Mouse (Mus musculus) ES-E14 (cell line): ENCODE results near the gene Cdk5rap3. TPM values are rescaled to one million over a fixed set of nuclear protein-coding genes. Genes with fewer than 3 reads are reported as not detected.
A peak's percentile ranks its signal among the peaks of the same experiment; 100 is the strongest.

Source experiments
- DNase-seq: peaks from one replicate; pipeline ENCODE4 v3.0.0-alpha.2; 2013; ENCODE audit warnings: low read depth, low spot score
- H3K27ac ChIP-seq: 2 replicates; pipeline ENCODE4 v1.5.1; 2012; ENCODE audit warnings: low read depth, mild to moderate bottlenecking, low read length, moderate library complexity, mixed read lengths; ENCODE audit not compliant: poor library complexity, insufficient read depth, severe bottlenecking
- H3K36me3 ChIP-seq: 2 replicates; pipeline ENCODE4 v1.6.1; 2012; ENCODE audit warnings: mild to moderate bottlenecking, low read length, moderate library complexity, mixed read lengths; ENCODE audit not compliant: control insufficient read depth, poor library complexity, insufficient read depth, severe bottlenecking
- H3K4me1 ChIP-seq, 2 experiments: fragments of 150-350 bp in 1 of 2; sonication (generic) in 1 of 2; 2 replicates each; pipeline ENCODE4 v1.6.1; 2012; ENCODE audit warnings: low read length in 2 of 2, mild to moderate bottlenecking in 1 of 2, mixed read lengths in 1 of 2; ENCODE audit not compliant: control insufficient read depth in 2 of 2, insufficient read depth in 2 of 2, poor library complexity in 1 of 2
- H3K4me3 ChIP-seq, 2 experiments: fragments of 150-350 bp in 1 of 2; sonication (generic) in 1 of 2; 2 replicates each; pipeline ENCODE4 v1.5.1; 2012; ENCODE audit warnings: low read length in 2 of 2, low read depth in 1 of 2, mild to moderate bottlenecking in 1 of 2, mixed read lengths in 1 of 2; ENCODE audit not compliant: insufficient read depth in 1 of 2, poor library complexity in 1 of 2, severe bottlenecking in 1 of 2
- H3K9ac ChIP-seq: 2 replicates; pipeline ENCODE4 v1.6.1; 2012; ENCODE audit warnings: low read depth, mild to moderate bottlenecking, low read length, mixed read lengths; ENCODE audit not compliant: poor library complexity, insufficient read depth, severe bottlenecking
- H3K9me3 ChIP-seq: fragments of 150-350 bp; sonication (generic); 2 replicates; pipeline ENCODE4 v1.6.1; 2012; ENCODE audit warnings: low read depth, mild to moderate bottlenecking, low read length; ENCODE audit not compliant: control insufficient read depth, insufficient read depth
- CHD2 ChIP-seq: IDR thresholded peaks from 2 replicates; pipeline ENCODE4 v1.6.1; 2014; ENCODE audit warnings: mild to moderate bottlenecking, low read depth, low read length, inconsistent platforms
- HCFC1 ChIP-seq: IDR thresholded peaks from 2 replicates; pipeline ENCODE4 v1.6.1; 2012; ENCODE audit warnings: low read length, inconsistent platforms, borderline replicate concordance; ENCODE audit not compliant: insufficient read depth
- MAFK ChIP-seq: IDR thresholded peaks from 2 replicates; pipeline ENCODE4 v1.6.1; 2014; ENCODE audit warnings: mild to moderate bottlenecking, low read depth, low read length, inconsistent platforms; ENCODE audit not compliant: insufficient read depth
- ZC3H11A ChIP-seq: IDR thresholded peaks from 2 replicates; pipeline ENCODE4 v1.6.1; 2012; ENCODE audit warnings: low read depth, mild to moderate bottlenecking, inconsistent platforms, low read length, borderline replicate concordance
- ZNF384 ChIP-seq: IDR thresholded peaks from 2 replicates; pipeline ENCODE4 v1.6.1; 2012; ENCODE audit warnings: low read depth, low read length, inconsistent platforms
- in situ Hi-C, 2 experiments: fragments of 600-800 bp; cut with MboI; formaldehyde crosslinking; loops; one replicate each; pipeline ENCODE4 v1.15.1; 2025; ENCODE audit warnings: low sequenced_read_pairs in 2 of 2, inconsistent platforms in 1 of 2; ENCODE audit not compliant: unreplicated experiment in 2 of 2
- total RNA-seq: library from RNA; depleted of rRNA; stranded (reverse); fragments of 300-350 nt; gene quantifications from 2 replicates; pipeline ENCODE4 v1.2.3, GENCODE M21; 2012

The Cdk5rap3 gene
- total RNA-seq, 1 experiment, result 87.5 TPM

GRCm38 (mm10) chr11:96861878-96862289, 54.4 kb downstream of the Cdk5rap3 start:
- Histone ChIP-seq H3K4me3 (peak overlapping the region; percentile 62 to 70), H3K9me3 (no peaks in the 10 kb centered on the region), H3K36me3 (no peaks in the 10 kb centered on the region), H3K9ac (peak overlapping the region; percentile 54), H3K4me1 (peaks cover 0 to 10% of the 10 kb centered on the region in 2 experiments; a peak in 1 of 4 replicates), H3K27ac (no peak overlapping the region)
- in situ Hi-C loops, result loop anchor here (25.0 kb wide), 2 partner anchors 300 to 575 kb away; partner anchors contain the start of genes Hoxb6 (in 1 of the 2), Hoxb7 (in 1 of the 2) and Hoxb8 (in 1 of the 2)
- TF ChIP-seq MAFK, result no peak
- TF ChIP-seq HCFC1, result peak; percentile 43; the same call in 1 of the 2 replicates
- peak; percentile 21; the same call in 1 of the 2 replicates for TF ChIP-seq ZNF384
- no peak for TF ChIP-seq CHD2
- peak; percentile 79; the same call in 1 of the 2 replicates for TF ChIP-seq ZC3H11A
- peak; percentile 89 for DNase-seq

DNA sequence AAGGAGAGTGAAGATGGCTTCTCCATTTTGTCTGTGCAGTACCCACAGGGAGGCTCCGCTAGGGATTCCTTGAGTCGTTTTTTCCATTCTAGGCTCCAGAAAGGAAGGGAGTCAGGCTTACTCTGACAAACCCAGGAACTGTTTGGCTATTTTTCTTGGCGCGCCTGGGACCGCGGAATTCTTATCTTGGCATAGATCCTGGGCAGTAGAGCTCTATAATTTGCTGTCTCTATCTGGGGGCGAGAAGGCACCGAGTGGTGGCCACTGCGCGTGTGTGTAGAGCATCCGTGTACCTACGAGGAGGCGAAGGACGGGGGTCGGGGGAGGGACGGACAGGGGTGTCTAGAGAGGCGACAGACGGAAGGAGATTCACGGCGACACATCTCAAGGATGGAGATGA, 54.9 kb downstream of the Cdk5rap3 start:
- peak overlapping the region; percentile 62 to 70 for H3K4me3 ChIP-seq
- H3K4me1 ChIP-seq, result peaks cover 0 to 10% of the 10 kb centered on the region in 2 experiments; a peak in 1 of 4 replicates
- in situ Hi-C loops, result loop anchor here (25.0 kb wide), 2 partner anchors 299 to 574 kb away; partner anchors contain the start of genes Hoxb6 (in 1 of the 2), Hoxb7 (in 1 of the 2) and Hoxb8 (in 1 of the 2)
- H3K9me3 ChIP-seq, result no peaks in the 10 kb centered on the region
- TF ChIP-seq MAFK (no peak), ZNF384 (no peak), HCFC1 (no peak), CHD2 (no peak), ZC3H11A (no peak)
- H3K27ac ChIP-seq, result no peak overlapping the region
- no peak for DNase-seq
- H3K9ac ChIP-seq, result peak overlapping the region; percentile 54
- H3K36me3 ChIP-seq, result no peaks in the 10 kb centered on the region

DNA sequence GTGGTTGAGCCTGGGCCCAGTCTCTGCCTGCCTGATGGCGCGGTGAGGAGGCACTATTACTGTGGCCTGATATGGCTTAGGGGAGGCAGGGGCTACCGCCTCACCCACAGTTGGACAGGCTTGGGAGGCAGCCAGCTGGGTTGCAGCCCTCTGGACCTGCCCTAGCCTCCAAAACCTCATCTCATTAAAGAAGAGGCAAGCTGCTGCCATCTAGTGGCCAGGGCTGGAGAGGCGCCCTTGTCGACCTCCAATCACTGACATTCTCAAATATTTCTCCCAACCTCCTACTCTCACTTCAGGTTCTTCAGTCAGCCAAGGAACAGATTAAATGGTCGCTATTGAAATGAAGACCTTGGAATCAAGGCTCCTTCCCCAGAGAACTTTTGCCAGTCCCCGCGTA, 55.7 kb downstream of the Cdk5rap3 start:
- Histone ChIP-seq H3K4me1 (peaks cover 0 to 10% of the 10 kb centered on the region in 2 experiments; a peak in 1 of 4 replicates), H3K9me3 (no peaks in the 10 kb centered on the region), H3K36me3 (no peaks in the 10 kb centered on the region), H3K4me3 (no peak overlapping the region), H3K9ac (no peak overlapping the region), H3K27ac (no peak overlapping the region)
- in situ Hi-C loops, result loop anchor here (25.0 kb wide), 2 partner anchors 298 to 573 kb away; partner anchors contain the start of genes Hoxb6 (in 1 of the 2), Hoxb7 (in 1 of the 2) and Hoxb8 (in 1 of the 2)
- peak; percentile 73 for DNase-seq
- TF ChIP-seq ZC3H11A, result peak; percentile 72; the same call in 1 of the 2 replicates
- TF ChIP-seq HCFC1, result no peak
- TF ChIP-seq MAFK, result no peak

GRCm38 (mm10) chr11:96859635-96860034, 56.7 kb downstream of the Cdk5rap3 start:
- TF ChIP-seq MAFK (no peak), HCFC1 (no peak), ZC3H11A (no peak), ZNF384 (no peak), CHD2 (no peak)

More at GRCm38 (mm10) chr11:96859635-96860034, 56.7 kb downstream of the Cdk5rap3 start:
- Histone ChIP-seq H3K4me3 (no peak overlapping the region), H3K4me1 (peaks cover 0 to 10% of the 10 kb centered on the region in 2 experiments; a peak in 1 of 4 replicates), H3K27ac (no peak overlapping the region), H3K36me3 (no peaks in the 10 kb centered on the region), H3K9me3 (no peaks in the 10 kb centered on the region), H3K9ac (no peak overlapping the region)
- in situ Hi-C loops, result loop anchor here (25.0 kb wide), 2 partner anchors 297 to 572 kb away; partner anchors contain the start of genes Hoxb6 (in 1 of the 2), Hoxb7 (in 1 of the 2) and Hoxb8 (in 1 of the 2)
- no peak for DNase-seq
